Mouse (Mus musculus): Measurements from ENCODE around the gene Gm17467. TPM values are rescaled to one million over a fixed set of nuclear protein-coding genes. Genes with fewer than 3 reads are reported as not detected.

The Gm17467 gene
- not detected in 2 replicates for polyA plus RNA-seq (2012; ENCODE audit: low replicate concordance)

GRCm38 (mm10) chrX:123704691-123705090 is at the start of gene Gm17467:
Gene Gm17467 (minus strand): TSS chrX:123704791.

Other genes starting within 250 kb of the Gm17467 start
- gene Cldn34c2, start 123.1 kb downstream of the Gm17467 start, polyA plus RNA-seq (2012; ENCODE audit: low replicate concordance) = not detected in 2 replicates
- not detected in 2 replicates for gene Cldn34c3, start 88.9 kb upstream of the Gm17467 start, polyA plus RNA-seq (2012; ENCODE audit: low replicate concordance)

Data from hematopoietic multipotent progenitor cell, adult 10-12 weeks (in vitro differentiated cells).